Comparison of ENCODE assay signal across 33 mouse cellular contexts in the genomic region with DNA sequence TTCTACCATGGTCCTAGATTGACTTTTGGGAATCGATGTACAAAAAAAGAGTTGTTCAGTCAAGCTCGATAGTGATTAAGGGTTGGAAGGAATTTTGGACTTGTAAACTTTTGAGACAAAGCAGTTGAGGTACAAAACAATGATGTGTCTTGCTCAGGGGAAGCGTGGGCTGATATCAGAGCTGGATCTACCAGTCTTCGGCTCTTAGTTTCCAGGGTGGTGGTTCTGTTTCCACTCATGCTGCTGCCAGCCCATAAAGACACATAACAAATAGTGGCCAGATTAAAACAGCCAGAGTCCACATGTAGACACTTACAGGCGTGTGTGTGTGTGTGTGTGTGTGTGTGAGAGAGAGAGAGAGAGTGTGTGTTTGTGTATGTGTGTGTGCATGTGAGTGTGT. TPM values are rescaled to one million over a fixed set of nuclear protein-coding genes. Genes with fewer than 3 reads are reported as not detected.
DNase-seq lines count a peak whose midpoint lies in the region; ATAC-seq and TF ChIP-seq lines count a peak whose summit lies in the region.
"Had no signal": no experiment of that assay in that cellular context is flagged by ENCODE, and none has a peak within 500 bp of the region (broad histone marks: within the 10 kb centered on the region; RNA-seq: fewer than 3 reads in every experiment).

No protein-coding gene starts in this region.

- H3K4me1 ChIP-seq in spleen, adult 2 months (ENCODE audit: control insufficient read depth, insufficient read depth, insufficient read length), result peaks cover 54% of the 10 kb centered on the region
- peaks cover 43% of the 10 kb centered on the region for H3K4me1 ChIP-seq in liver, embryonic 16.5 days (ENCODE audit: control insufficient read depth, low read depth, low read length)
- no peaks in the 10 kb centered on the region for H3K4me1 ChIP-seq in intestine, postnatal 0 days (replicated peaks; ENCODE audit: control insufficient read depth, insufficient read depth, low read length)

- H3K4me3 ChIP-seq in spleen, adult 2 months (ENCODE audit: extremely low read depth, insufficient read depth, insufficient read length), result no peak overlapping the region
- H3K4me3 ChIP-seq in liver, embryonic 16.5 days (ENCODE audit: low read depth, low read length), result no peak overlapping the region
- no peak overlapping the region for H3K4me3 ChIP-seq in intestine, postnatal 0 days (ENCODE audit: low read depth, low read length)
- H3K4me3 ChIP-seq: embryonic facial prominence, embryonic 10.5 days; embryonic facial prominence, embryonic 15.5 days; forebrain, embryonic 12.5 days; heart, adult 2 months; heart, embryonic 12.5 days; hindbrain, embryonic 13.5 days; kidney, embryonic 15.5 days; layer of hippocampus, adult 2 months; left cerebral cortex, adult 2 months; limb, embryonic 12.5 days; neural tube, embryonic 15.5 days had no signal

- ATAC-seq in activated CD4-positive, CD25-positive, alpha-beta regulatory T cell, adult 4 months, result peak; percentile 16
- ATAC-seq in liver, embryonic 16.5 days (ENCODE audit: low read depth), result no peak
- no peak for ATAC-seq in intestine, postnatal 0 days
- ATAC-seq: forebrain, postnatal 0 days; Patski had no signal

- no peak overlapping the region for H3K4me2 ChIP-seq in liver, embryonic 16.5 days (ENCODE audit: low read depth, low read length)
- no peak overlapping the region for H3K4me2 ChIP-seq in intestine, postnatal 0 days (replicated peaks; ENCODE audit: low read depth)
- H3K4me2 ChIP-seq: embryonic facial prominence, embryonic 15.5 days; forebrain, embryonic 12.5 days; heart, embryonic 12.5 days; hindbrain, embryonic 13.5 days; kidney, embryonic 15.5 days; limb, embryonic 12.5 days; neural tube, embryonic 15.5 days had no signal

- H3K9me3 ChIP-seq in liver, embryonic 16.5 days (replicated peaks; ENCODE audit: control insufficient read depth, low read length), result no peaks in the 10 kb centered on the region
- H3K9me3 ChIP-seq in intestine, postnatal 0 days (ENCODE audit: control insufficient read depth), result no peaks in the 10 kb centered on the region
- H3K9me3 ChIP-seq: embryonic facial prominence, embryonic 10.5 days; embryonic facial prominence, embryonic 15.5 days; forebrain, embryonic 12.5 days; heart, embryonic 12.5 days; hindbrain, embryonic 13.5 days; kidney, embryonic 15.5 days; limb, embryonic 12.5 days; neural tube, embryonic 15.5 days had no signal

- 76% methylated on average over 5 of the region's 5 CpGs for WGBS in spleen, adult 2 months
- 57% methylated on average over 5 of the region's 5 CpGs for WGBS in liver, embryonic 16.5 days (ENCODE audit: insufficient replicate concordance)
- WGBS in intestine, postnatal 0 days, result 75% methylated on average over 5 of the region's 5 CpGs

- no peak for DNase-seq in spleen, adult 2 months (ENCODE audit: low read depth in 1 of 2, low spot score in 2 of 2)
- DNase-seq in spleen, postnatal 14 days (ENCODE audit: low spot score in 2 of 2), result no peak
- DNase-seq in CD4-positive helper T cell, adult 2 months (ENCODE audit: low read depth, low spot score), result peak; percentile 80
- no peak for DNase-seq in testis, postnatal 14 days (ENCODE audit: low spot score)
- no peak for DNase-seq in gastrocnemius, adult 8-10 months (ENCODE audit: low spot score in 2 of 2)
- DNase-seq: adrenal gland, postnatal 14 days; B cell, adult 2 months; cerebellum, adult 18-20 months; cerebellum, postnatal 14 days; forebrain, postnatal 0 days; gastrocnemius, postnatal 25 days; heart, adult 2 months; heart, postnatal 4 days; kidney, adult 11 months; kidney, postnatal 36 days; lung, postnatal 4 days; midbrain, embryonic 14.5 days; right cerebral cortex, postnatal 25 days had no signal

- H3K27ac ChIP-seq in spleen, adult 2 months (ENCODE audit: insufficient read depth, low read length), result 0 out of 2 replicates have a peak overlapping the region, but pooled peaks have one; percentile 17
- H3K27ac ChIP-seq in liver, embryonic 16.5 days (ENCODE audit: low read length), result 0 out of 2 replicates have a peak overlapping the region, but pooled peaks have one; percentile 9
- H3K27ac ChIP-seq in intestine, postnatal 0 days (ENCODE audit: low read depth, low read length), result no peak overlapping the region
- H3K27ac ChIP-seq: embryonic facial prominence, embryonic 10.5 days; embryonic facial prominence, embryonic 15.5 days; forebrain, embryonic 12.5 days; heart, adult 2 months; hindbrain, embryonic 13.5 days; kidney, embryonic 15.5 days; layer of hippocampus, adult 2 months; left cerebral cortex, adult 2 months; limb, embryonic 12.5 days; neural tube, embryonic 15.5 days had no signal

- H3K36me3 ChIP-seq in spleen, adult 2 months (ENCODE audit: control insufficient read depth, insufficient read depth, low read length), result no peaks in the 10 kb centered on the region
- no peaks in the 10 kb centered on the region for H3K36me3 ChIP-seq in liver, embryonic 16.5 days (ENCODE audit: control insufficient read depth, insufficient read depth)
- no peaks in the 10 kb centered on the region for H3K36me3 ChIP-seq in intestine, postnatal 0 days (ENCODE audit: control insufficient read depth, insufficient read depth)
- H3K36me3 ChIP-seq: embryonic facial prominence, embryonic 10.5 days; embryonic facial prominence, embryonic 15.5 days; forebrain, embryonic 12.5 days; heart, embryonic 12.5 days; hindbrain, embryonic 13.5 days; kidney, embryonic 15.5 days; limb, embryonic 12.5 days; neural tube, embryonic 15.5 days had no signal

- H3K9ac ChIP-seq in liver, embryonic 16.5 days (ENCODE audit: low read depth, low read length), result no peak overlapping the region
- no peak overlapping the region for H3K9ac ChIP-seq in intestine, postnatal 0 days (ENCODE audit: low read depth, low read length)
- H3K9ac ChIP-seq: embryonic facial prominence, embryonic 15.5 days; forebrain, embryonic 12.5 days; forebrain, postnatal 0 days; heart, embryonic 12.5 days; hindbrain, embryonic 13.5 days; kidney, embryonic 15.5 days; limb, embryonic 12.5 days; liver, embryonic 14.5 days; neural tube, embryonic 15.5 days had no signal

- no peak for TF ChIP-seq POLR2A in spleen, adult 2 months (IDR thresholded peaks at IDR 0.05; ENCODE audit: low read depth, low read length)

- no peak for TF ChIP-seq CTCF in spleen, adult 2 months (IDR thresholded peaks at IDR 0.05; ENCODE audit: extremely low read depth, insufficient read depth, insufficient read length, insufficient replicate concordance)
- no peak for TF ChIP-seq CTCF in intestine, postnatal 0 days (IDR thresholded peaks at IDR 0.05; ENCODE audit: low read depth)

- H3K27me3 ChIP-seq in spleen, adult 2 months (ENCODE audit: control insufficient read depth, insufficient read depth, low read length), result no peaks in the 10 kb centered on the region
- H3K27me3 ChIP-seq in liver, embryonic 16.5 days (ENCODE audit: control insufficient read depth, insufficient read depth, low read depth, low read length), result no peaks in the 10 kb centered on the region
- H3K27me3 ChIP-seq in intestine, postnatal 0 days (replicated peaks; ENCODE audit: control insufficient read depth, insufficient read depth, low read length), result no peaks in the 10 kb centered on the region
- H3K27me3 ChIP-seq: embryonic facial prominence, embryonic 15.5 days; forebrain, embryonic 12.5 days; heart, embryonic 12.5 days; hindbrain, embryonic 13.5 days; kidney, embryonic 15.5 days; limb, embryonic 12.5 days; neural tube, embryonic 15.5 days; Patski had no signal

RNA-seq across cellular contexts. Expression of gene Wdr26, which starts 17.2 kb away (rescaled TPM):
- polyA plus RNA-seq in spleen, adult 2 months (2012; rRNA removed), result 36.3 and 37.2 TPM in 2 replicates
- polyA plus RNA-seq in activated CD4-positive, CD25-positive, alpha-beta regulatory T cell, adult 4 months (2017; shearing (Covaris generic)), result 10 to 100 TPM; 34.8 to 59.7 TPM
- 42.9 and 46.1 TPM in 2 replicates for polyA plus RNA-seq in liver, embryonic 16.5 days (2015; fragmentation: Nextera tagmentation; extraction: Ambion mirVana)
- total RNA-seq in gastrocnemius, adult 8-10 months (2022), result 100 to 1,000 TPM in 1 of 4 experiments, 10 to 100 TPM in 3; 91.5 to 100 (median 92.8) TPM
- 29.3 and 32.8 TPM in 2 replicates for polyA plus RNA-seq in intestine, postnatal 0 days (2015; fragmentation: Nextera tagmentation; extraction: Ambion mirVana)
